Mouse (Mus musculus): ENCODE data around the gene Gm17660.

GRCm38 (mm10) chr5:104085366-104085765 lies 8.0 kb upstream of the Gm17660 start:
- no peak for TF ChIP-seq CTCF (IDR thresholded peaks at IDR 0.05; ENCODE audit: low read depth)
- TF ChIP-seq EP300 (IDR thresholded peaks at IDR 0.05; ENCODE audit: low read depth), result no peak
